Mouse (Mus musculus) liver, adult 2 months (tissue): Measurements from ENCODE around the gene Map1s.

Experiments
- CTCF ChIP-seq: fragments of 200-500 bp; IDR thresholded peaks from 2 replicates; pipeline ENCODE4 v1.5.1; 2011; ENCODE audit warnings: low read depth, low read length, control low read depth
- POLR2A ChIP-seq: fragments of 200-500 bp; IDR thresholded peaks from 2 replicates; pipeline ENCODE4 v1.6.1; 2011; ENCODE audit warnings: low read length, control low read depth; ENCODE audit not compliant: insufficient read depth; ENCODE audit errors: extremely low read depth

DNA sequence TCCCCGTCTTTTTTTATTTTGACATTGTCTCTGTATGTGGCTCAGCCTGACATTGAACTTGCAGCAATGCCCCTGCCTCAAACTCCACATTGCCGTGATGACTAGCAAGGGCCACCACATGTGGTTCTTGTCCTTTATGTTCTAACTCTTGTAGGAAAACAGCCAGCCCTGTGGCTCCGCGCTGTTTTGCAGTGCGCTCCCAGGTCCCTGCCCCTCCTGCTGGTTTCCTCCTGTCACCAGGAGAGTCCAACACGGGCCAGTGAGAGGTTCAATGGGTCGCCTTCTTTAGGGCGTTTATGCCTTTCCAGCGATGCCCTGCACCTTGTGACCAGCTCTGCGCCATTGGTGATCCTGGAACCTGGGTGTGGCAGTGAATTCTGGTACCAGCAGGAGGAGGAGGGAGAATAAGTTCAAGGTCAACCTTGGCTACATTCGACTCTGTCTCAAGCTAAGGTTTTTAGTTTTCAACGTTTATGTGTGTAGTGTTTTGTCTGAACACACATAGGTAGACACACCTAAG lies 39.7 kb upstream of the Map1s start:
- TF ChIP-seq CTCF (no peak), POLR2A (no peak)
